Mouse (Mus musculus): ENCODE results near the gene Ldlrad3. TPM values are rescaled to one million over a fixed set of nuclear protein-coding genes. Genes with fewer than 3 reads are reported as not detected.

The Ldlrad3 gene
- polyA plus RNA-seq, 1 experiment from 2014 or later: 4.6 TPM

- peaks cover 12% of the 10 kb centered on the region for H3K4me1 ChIP-seq (ENCODE audit: insufficient read depth)
- TF ChIP-seq EP300 (IDR thresholded peaks at IDR 0.05; ENCODE audit: low read depth) (no peak), CTCF (IDR thresholded peaks at IDR 0.05; ENCODE audit: low read depth) (no peak)
- H3K9ac ChIP-seq (replicated peaks): no peak overlapping the region
- H3K4me2 ChIP-seq (ENCODE audit: low read depth, low read length): no peak overlapping the region
- 77% methylated on average over 10 of the region's 10 CpGs for WGBS (ENCODE audit: insufficient replicate concordance)
- H3K36me3 ChIP-seq (replicated peaks; ENCODE audit: insufficient read depth, low read length): no peaks in the 10 kb centered on the region
- no peak for DNase-seq
- no peak for ATAC-seq
- H3K27ac ChIP-seq (ENCODE audit: low read depth): no peak overlapping the region
- no peaks in the 10 kb centered on the region for H3K9me3 ChIP-seq (ENCODE audit: low read length)
- H3K4me3 ChIP-seq (ENCODE audit: low read depth, low read length): no peak overlapping the region
- no peaks in the 10 kb centered on the region for H3K27me3 ChIP-seq (ENCODE audit: insufficient read depth, low read length)
These were observed 278.7 kb downstream of the Ldlrad3 start for GRCm38 (mm10) chr2:101907386-101908022.

- TF ChIP-seq EP300 (IDR thresholded peaks at IDR 0.05; ENCODE audit: low read depth): no peak
- no peak for TF ChIP-seq CTCF (IDR thresholded peaks at IDR 0.05; ENCODE audit: low read depth)
- Histone ChIP-seq H3K27me3 (ENCODE audit: insufficient read depth, low read length) (no peaks in the 10 kb centered on the region), H3K4me3 (ENCODE audit: low read depth, low read length) (peak overlapping the region; percentile 29), H3K9ac (replicated peaks) (peak overlapping the region; percentile 48), H3K27ac (ENCODE audit: low read depth) (peak overlapping the region; percentile 67; the same call in 1 of the 2 replicates), H3K9me3 (ENCODE audit: low read length) (no peaks in the 10 kb centered on the region), H3K4me1 (ENCODE audit: insufficient read depth) (peaks cover 12% of the 10 kb centered on the region), H3K36me3 (replicated peaks; ENCODE audit: insufficient read depth, low read length) (no peaks in the 10 kb centered on the region), H3K4me2 (ENCODE audit: low read depth, low read length) (peak overlapping the region; percentile 62)
- ATAC-seq (peak; percentile 14; the same call in 1 of the 2 replicates), DNase-seq (no peak)
- 69% methylated on average over 5 of the region's 5 CpGs for WGBS (ENCODE audit: insufficient replicate concordance)
These were observed 279.9 kb downstream of the Ldlrad3 start for GRCm38 (mm10) chr2:101906379-101906690.

- ATAC-seq: peak; percentile 81
- H3K36me3 ChIP-seq (replicated peaks; ENCODE audit: insufficient read depth, low read length): no peaks in the 10 kb centered on the region
- TF ChIP-seq EP300 (IDR thresholded peaks at IDR 0.05; ENCODE audit: low read depth): no peak
- peak; percentile 90 for TF ChIP-seq CTCF (IDR thresholded peaks at IDR 0.05; ENCODE audit: low read depth)
- H3K4me1 ChIP-seq (ENCODE audit: insufficient read depth): peaks cover 12% of the 10 kb centered on the region
- H3K9me3 ChIP-seq (ENCODE audit: low read length): no peaks in the 10 kb centered on the region
- 26% methylated on average over 21 of the region's 21 CpGs for WGBS (ENCODE audit: insufficient replicate concordance)
- H3K27ac ChIP-seq (ENCODE audit: low read depth): peak overlapping the region; percentile 67; the same call in 1 of the 2 replicates
- DNase-seq: peak; percentile 81
- H3K4me3 ChIP-seq (ENCODE audit: low read depth, low read length): peak overlapping the region; percentile 29
- H3K27me3 ChIP-seq (ENCODE audit: insufficient read depth, low read length): no peaks in the 10 kb centered on the region
- H3K9ac ChIP-seq (replicated peaks): peak overlapping the region; percentile 48
- H3K4me2 ChIP-seq (ENCODE audit: low read depth, low read length): peak overlapping the region; percentile 62
These were observed 280.4 kb downstream of the Ldlrad3 start for GRCm38 (mm10) chr2:101905534-101906378.

- H3K9me3 ChIP-seq (ENCODE audit: low read length): no peaks in the 10 kb centered on the region
- no peak overlapping the region for H3K4me3 ChIP-seq (ENCODE audit: low read depth, low read length)
- WGBS (ENCODE audit: insufficient replicate concordance): 85% methylated on average over 4 of the region's 4 CpGs
- DNase-seq: no peak
- no peaks in the 10 kb centered on the region for H3K36me3 ChIP-seq (replicated peaks; ENCODE audit: insufficient read depth, low read length)
- no peak overlapping the region for H3K27ac ChIP-seq (ENCODE audit: low read depth)
- H3K9ac ChIP-seq (replicated peaks): no peak overlapping the region
- peaks cover 12% of the 10 kb centered on the region for H3K4me1 ChIP-seq (ENCODE audit: insufficient read depth)
- ATAC-seq: no peak
- H3K4me2 ChIP-seq (ENCODE audit: low read depth, low read length): no peak overlapping the region
- no peaks in the 10 kb centered on the region for H3K27me3 ChIP-seq (ENCODE audit: insufficient read depth, low read length)
- TF ChIP-seq EP300 (IDR thresholded peaks at IDR 0.05; ENCODE audit: low read depth) (no peak), CTCF (IDR thresholded peaks at IDR 0.05; ENCODE audit: low read depth) (no peak)
These were observed 284.0 kb downstream of the Ldlrad3 start for GRCm38 (mm10) chr2:101902196-101902595.

Other genes with a start within 250 kb of the Ldlrad3 start
- 4.9 and 5.5 TPM in 2 replicates for gene Trim44, start 221.4 kb upstream of the Ldlrad3 start, polyA plus RNA-seq (2015; fragmentation: Nextera tagmentation; extraction: Ambion mirVana)

Measured in liver, postnatal 0 days (tissue).